Mouse (Mus musculus) cerebellum, postnatal 4 days (tissue): ENCODE results near the gene Olfr545.
"Not testable (repeated sequence)": the region's sequence is repeated elsewhere in the genome, so short reads cannot be mapped to it uniquely, and the experiment has no call there.

ENCODE experiments used
- DNase-seq, 2 experiments: peaks; one replicate each; pipeline ENCODE4 v3.0.0; 2022; ENCODE audit warnings: low spot score in 2 of 2, mixed read lengths in 1 of 2

Olfr545 gene

GRCm38 (mm10) chr7:102499473-102499872 lies at the start of gene Olfr545:
Gene Olfr545 (minus strand): TSS chr7:102499573.
- no peak for DNase-seq

DNA sequence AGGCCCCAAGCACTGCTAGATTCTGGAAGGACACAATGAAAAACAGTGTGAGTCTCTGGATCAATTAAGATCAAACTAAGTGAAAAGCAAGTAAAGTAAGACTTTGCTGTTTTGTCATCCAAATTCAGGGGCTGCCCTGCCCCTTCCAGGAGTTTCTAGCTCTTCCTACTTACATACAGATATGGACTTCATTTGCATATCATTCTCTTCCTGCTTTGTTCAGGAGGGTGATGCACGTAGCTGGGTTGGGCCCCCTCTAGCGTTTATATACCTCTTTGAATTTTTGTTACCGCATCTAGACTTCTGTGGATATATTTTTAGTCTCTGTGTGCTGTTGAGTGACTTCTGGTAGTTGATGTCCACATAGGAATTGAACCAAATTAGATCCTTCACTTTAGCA lies 41.9 kb upstream of the Olfr545 start:
- DNase-seq = no peak

- DNase-seq = no peak
These were observed 41.2 kb upstream of the Olfr545 start, which contains the start of gene Olfr548-ps1 for GRCm38 (mm10) chr7:102540596-102540995. Gene Olfr548-ps1 (plus strand): TSS chr7:102540896.

DNA sequence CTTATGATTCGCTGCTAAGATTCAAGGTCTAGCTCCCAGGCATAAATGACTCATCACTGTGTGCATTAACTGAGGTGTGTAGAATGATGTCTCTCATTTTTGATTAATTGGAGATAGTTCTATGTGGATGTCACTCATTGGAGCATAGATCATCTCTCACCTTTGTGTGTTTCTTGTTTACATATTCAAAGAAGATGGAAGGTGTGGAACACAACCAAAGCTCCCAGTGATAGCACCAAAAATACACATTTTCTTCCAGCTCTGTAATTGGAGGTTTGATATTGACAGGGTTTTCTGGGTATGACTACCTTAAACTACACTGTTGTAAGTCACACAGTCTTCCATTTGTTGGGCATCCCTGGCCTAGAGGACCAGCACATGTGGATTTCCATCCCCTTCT lies 35.1 kb upstream of the Olfr545 start, which contains the start of gene Olfr547:
TSS of gene Olfr547 (plus strand) at position 301 of the 400 bp plus-strand sequence.
- DNase-seq = no peak

DNA sequence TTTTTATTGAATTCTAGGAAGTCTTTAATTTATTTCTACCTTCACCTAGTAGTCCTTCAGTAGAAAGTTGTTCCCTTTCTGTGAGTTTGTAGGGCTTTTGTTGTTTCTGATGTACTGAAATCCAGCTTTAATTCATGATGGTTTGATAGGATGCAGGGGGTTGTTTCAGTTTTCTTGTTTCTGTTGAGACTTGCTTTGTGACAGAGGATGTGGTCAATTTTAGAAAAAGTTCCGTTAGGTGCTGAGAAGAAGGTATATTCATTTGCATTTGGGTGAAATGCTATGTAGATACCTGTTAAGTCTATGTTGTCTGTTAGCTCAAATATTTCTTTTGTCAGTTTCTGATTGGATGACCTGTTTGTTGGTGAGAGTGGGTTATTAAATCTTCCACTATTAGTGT lies 29.7 kb upstream of the Olfr545 start:
- no peak for DNase-seq

DNA sequence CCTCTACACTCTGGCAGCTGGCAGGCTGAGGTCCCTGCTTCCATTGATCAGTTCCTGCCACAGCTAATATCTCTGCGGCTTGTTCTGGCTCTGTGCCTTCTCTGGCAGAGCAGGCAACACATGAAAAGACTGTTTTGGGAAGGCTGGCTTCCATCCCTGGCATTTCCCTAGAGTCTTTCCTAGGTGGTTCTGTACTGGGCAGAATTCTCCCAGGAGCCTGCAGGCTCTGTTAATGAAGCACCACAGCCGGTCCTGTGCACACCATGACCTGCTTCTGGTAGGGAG lies 17.6 kb upstream of the Olfr545 start:
- peak in 1 of 2 experiments; percentile 16 for DNase-seq

- DNase-seq = peak in 1 of 2 experiments; percentile 47
These were observed 17.1 kb upstream of the Olfr545 start for GRCm38 (mm10) chr7:102516261-102517050.

DNA sequence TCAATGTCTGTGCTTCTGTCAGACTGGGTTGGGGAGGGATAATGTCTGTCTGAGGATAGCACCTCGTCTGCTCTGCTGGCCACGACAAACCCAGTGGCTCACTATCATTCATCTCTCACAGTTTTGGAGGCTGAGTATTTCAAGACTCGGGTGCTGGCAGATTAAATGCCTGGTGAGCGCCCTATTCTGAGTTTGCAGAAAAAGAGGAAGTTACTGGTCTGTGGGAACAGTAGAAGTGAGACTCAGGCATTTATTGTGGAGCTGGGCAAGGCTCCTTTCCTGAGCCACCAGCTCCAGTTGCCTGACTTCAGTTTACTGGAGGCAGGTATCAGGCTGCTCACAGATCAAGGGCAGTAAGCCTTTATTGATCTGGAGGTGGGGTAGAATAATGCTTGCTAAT lies 14.8 kb upstream of the Olfr545 start:
- DNase-seq = no peak

DNA sequence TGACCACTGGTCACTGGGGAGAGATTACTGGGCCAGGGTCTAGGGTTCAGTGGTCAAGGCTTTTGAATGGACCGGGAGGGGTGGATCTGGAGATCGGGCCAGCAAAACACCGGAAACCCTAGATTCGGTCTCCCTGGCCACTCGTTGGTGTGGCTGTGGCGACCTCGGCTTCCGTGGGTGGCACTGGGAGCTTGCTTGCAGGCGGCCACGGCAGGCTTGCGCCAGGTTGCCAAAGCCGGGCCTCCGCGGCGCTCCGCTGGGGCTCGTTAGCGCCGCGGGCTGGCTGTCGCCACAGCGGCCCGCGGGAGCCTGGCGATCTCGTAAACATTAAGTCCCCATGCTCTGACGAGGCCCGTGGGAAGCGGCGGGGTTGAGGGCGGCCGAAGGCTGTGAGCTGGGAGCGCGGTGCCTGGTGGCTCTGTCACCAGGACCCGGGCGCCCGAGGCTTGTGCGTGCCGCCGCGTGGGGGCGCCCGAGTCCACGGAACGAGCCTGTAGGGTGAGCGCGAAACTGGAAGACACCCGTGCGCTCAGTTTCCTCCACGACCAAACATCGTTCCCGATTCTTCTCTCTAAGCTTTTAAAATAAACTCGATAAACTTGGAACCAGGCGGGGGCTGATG lies 13.6 kb upstream of the Olfr545 start:
- peak; percentile 89 to 92 for DNase-seq

DNA sequence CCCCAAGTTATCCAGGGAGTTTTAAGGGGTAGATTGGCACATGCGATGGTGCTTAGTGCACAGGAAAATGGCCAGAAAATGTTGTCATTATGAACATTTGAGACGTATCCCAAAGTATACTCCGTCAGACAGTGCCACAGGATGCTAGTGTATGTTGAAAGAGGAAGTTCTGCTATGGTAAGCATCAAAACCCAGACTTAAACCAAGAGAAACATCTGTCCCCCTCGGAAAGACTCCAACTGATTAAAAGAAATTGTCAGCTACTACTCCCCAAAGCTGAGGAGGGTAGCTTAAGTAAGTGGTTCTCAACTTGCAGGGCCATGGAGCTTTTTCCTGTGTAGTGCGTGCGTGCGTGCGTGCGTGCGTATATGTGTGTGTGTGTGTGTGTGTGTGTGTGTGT lies 12.6 kb upstream of the Olfr545 start:
- no peak for DNase-seq

GRCm38 (mm10) chr7:102509726-102510125 lies 10.4 kb upstream of the Olfr545 start:
- no peak for DNase-seq

DNA sequence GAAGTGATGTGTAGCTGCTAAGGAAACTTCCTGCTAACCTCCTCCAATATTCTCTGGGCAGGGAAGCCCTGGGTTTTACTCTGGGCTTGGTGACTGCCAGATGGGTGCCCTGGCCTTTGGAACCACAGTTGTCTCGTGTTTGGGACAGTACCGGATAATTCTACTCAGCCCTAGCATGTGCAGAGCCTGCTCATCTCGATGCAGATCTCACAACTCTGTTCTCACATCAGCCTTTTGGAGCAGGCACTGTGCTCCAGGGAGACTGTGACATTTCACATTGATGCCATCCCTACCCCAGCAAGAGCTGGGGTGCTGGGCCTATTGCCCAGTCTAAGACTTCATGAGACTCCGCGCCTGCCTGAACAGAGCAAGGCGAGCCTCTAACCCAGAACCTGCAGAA lies 9.3 kb upstream of the Olfr545 start:
- no peak for DNase-seq

DNA sequence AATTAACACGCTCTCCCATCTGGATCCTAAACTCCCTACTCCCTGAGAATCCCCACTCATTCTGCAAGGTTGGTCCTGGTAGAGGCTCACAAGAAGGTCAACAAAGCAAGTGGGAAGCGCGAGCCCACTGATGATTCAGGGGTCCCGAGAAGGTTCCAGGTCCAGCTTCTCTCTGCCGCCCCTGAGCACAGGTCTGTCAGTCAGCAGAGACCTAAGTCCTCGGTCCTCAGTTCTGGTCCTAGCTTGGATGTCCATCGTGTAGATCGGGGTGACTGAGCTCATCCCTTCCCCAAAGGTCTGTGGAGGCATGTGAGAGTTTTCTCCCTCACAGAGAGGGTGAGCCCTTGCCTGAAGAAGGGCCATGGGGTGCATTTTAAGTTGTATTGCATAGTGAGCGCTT lies 8.7 kb upstream of the Olfr545 start:
- no peak for DNase-seq

- peak; percentile 62 to 77 for DNase-seq
These were observed 7.5 kb upstream of the Olfr545 start for GRCm38 (mm10) chr7:102506848-102507247.

- no peak for DNase-seq
These were observed 2.6 kb upstream of the Olfr545 start for GRCm38 (mm10) chr7:102501986-102502385.

- DNase-seq = not testable (repeated sequence)
These were observed 5.0 kb downstream of the Olfr545 start for GRCm38 (mm10) chr7:102494416-102494815.

GRCm38 (mm10) chr7:102488161-102488560 lies 11.2 kb downstream of the Olfr545 start, which contains the start of gene Olfr544:
Gene Olfr544 (minus strand): TSS chr7:102488313.
- no peak for DNase-seq

DNA sequence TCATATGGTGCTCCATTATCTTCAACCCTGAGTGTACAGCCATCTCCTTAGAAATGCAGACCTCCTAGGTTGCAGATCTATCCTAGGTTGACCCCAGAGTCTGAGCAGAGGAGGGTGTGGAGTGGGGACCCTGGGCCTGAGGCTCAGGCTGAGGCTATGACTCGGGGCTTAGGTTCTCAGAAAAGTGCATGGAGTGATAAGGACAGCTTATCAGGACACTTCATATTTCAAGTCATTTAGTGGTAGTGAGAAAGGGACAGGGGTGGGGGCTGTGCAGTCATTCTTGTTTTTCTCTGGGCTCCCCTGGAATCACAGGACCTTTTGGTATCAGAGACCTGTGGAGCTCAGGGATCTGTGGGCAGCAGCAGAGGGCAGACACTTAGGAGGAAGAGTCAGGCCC lies 13.3 kb downstream of the Olfr545 start:
- no peak for DNase-seq

- not testable (repeated sequence) for DNase-seq
These were observed 14.6 kb downstream of the Olfr545 start for GRCm38 (mm10) chr7:102484766-102485165.

GRCm38 (mm10) chr7:102483665-102484064 lies 15.7 kb downstream of the Olfr545 start:
- DNase-seq = no peak

DNA sequence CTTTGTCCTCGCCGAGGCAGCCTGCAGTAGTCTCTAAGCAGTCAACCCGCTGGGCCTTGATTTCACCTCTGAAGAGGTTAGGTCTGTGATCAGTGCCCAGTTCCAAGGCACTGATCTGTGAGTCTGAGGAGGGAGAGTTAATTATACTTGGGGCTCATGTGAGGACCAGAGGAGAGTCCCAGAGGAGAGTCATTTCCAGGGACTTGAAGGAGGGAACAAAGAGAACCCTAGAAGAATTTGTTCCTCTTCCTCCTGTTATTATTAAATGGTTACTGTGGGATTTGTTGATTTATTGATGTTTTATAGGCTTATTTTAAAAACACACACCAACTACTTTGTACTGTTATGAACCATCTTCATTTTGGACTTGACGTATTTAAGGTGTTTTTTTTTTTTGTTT lies 17.8 kb downstream of the Olfr545 start, which contains the start of gene Olfr543:
TSS of gene Olfr543 (minus strand) at position 101 of the 400 bp plus-strand sequence.
- no peak for DNase-seq

GRCm38 (mm10) chr7:102480821-102481220 lies 18.6 kb downstream of the Olfr545 start:
- no peak for DNase-seq
